Mouse (Mus musculus) stomach, postnatal 0 days (tissue): Measurements from ENCODE around the gene Polr1d.

Source experiments
- CTCF ChIP-seq: IDR thresholded peaks from 2 replicates; pipeline ENCODE4 v1.5.1; 2016; ENCODE audit warnings: antibody characterized with exemption, low read depth, mild to moderate bottlenecking, moderate library complexity
- EP300 ChIP-seq: optimal IDR thresholded peaks from 2 replicates; pipeline ENCODE3; 2016; ENCODE audit warnings: antibody characterized with exemption

DNA sequence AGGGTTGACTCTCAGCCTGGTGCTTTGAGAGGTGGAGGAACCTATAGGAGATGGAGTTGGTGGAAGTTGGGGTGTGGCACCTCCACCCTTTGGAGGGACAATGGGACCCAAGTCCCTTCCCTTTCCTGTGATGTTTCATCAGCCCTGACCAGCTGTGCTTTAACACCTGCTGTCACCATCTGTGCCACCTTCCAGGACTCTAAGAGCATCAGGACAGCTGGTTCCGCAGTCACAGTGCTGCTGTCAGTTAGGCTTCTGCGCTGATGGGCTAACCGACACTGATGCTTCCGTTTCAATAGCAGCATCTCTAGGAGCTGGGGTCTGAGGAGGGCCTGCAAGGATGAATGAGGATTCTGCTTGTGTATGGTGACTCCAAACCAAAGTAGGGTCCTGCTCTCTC lies 19.7 kb downstream of the Polr1d start:
- TF ChIP-seq CTCF = no peak
- TF ChIP-seq EP300 = no peak
